Mouse (Mus musculus) CH12.LX (cell line): ENCODE measurements around the gene Klrd1. TPM values are rescaled to one million over a fixed set of nuclear protein-coding genes. Genes with fewer than 3 reads are reported as not detected.

Source experiments
- DNase-seq: peaks from one replicate; pipeline ENCODE4 v3.0.0-alpha.2; 2013; ENCODE audit errors: extremely low read depth
- H3K27ac ChIP-seq: 2 replicates; pipeline ENCODE4 v1.5.1; 2012; ENCODE audit warnings: low read depth, mild to moderate bottlenecking, control low read depth, moderate library complexity; ENCODE audit not compliant: insufficient read depth
- H3K27me3 ChIP-seq: replicated peaks from 2 replicates; pipeline ENCODE3; 2012; ENCODE audit warnings: inconsistent platforms
- H3K36me3 ChIP-seq, 2 experiments: replicated peaks in 1 of 2; 2 replicates each; pipeline versions ENCODE3 to v1.6.1; 2012; ENCODE audit warnings: inconsistent platforms in 1 of 2, low read length in 1 of 2, mild to moderate bottlenecking in 1 of 2, mixed read lengths in 1 of 2, moderate library complexity in 1 of 2; ENCODE audit not compliant: control insufficient read depth in 1 of 2, insufficient read depth in 1 of 2
- H3K4me1 ChIP-seq, 2 experiments: 2 replicates each; pipeline ENCODE4 v1.6.1; 2012; ENCODE audit warnings: inconsistent platforms in 1 of 2, moderate library complexity in 1 of 2; ENCODE audit not compliant: insufficient read depth in 2 of 2, control insufficient read depth in 1 of 2
- H3K4me2 ChIP-seq: 2 replicates; pipeline ENCODE4 v1.6.1; 2012; ENCODE audit warnings: low read depth, mild to moderate bottlenecking, control low read depth; ENCODE audit not compliant: poor library complexity, insufficient read depth, severe bottlenecking
- H3K4me3 ChIP-seq, 3 experiments: fragments of 150-350 bp in 1 of 3; sonication (generic) in 1 of 3; replicated peaks in 1 of 3; 2 replicates each; pipeline versions ENCODE3 to v1.5.1; 2011 to 2012; ENCODE audit warnings: low read depth in 2 of 3, low read length in 2 of 3, mild to moderate bottlenecking in 2 of 3, moderate library complexity in 2 of 3, control low read depth in 1 of 3, improper control_type of control experiment in 1 of 3, inconsistent platforms in 1 of 3, mixed read lengths in 1 of 3; ENCODE audit not compliant: poor library complexity in 1 of 3
- H3K79me2 ChIP-seq: replicated peaks from 2 replicates; pipeline ENCODE4 v1.6.1; 2012; ENCODE audit warnings: mild to moderate bottlenecking, moderate library complexity; ENCODE audit not compliant: control insufficient read depth, poor library complexity, insufficient read depth, severe bottlenecking; ENCODE audit errors: extremely low read depth
- H3K9ac ChIP-seq: 2 replicates; pipeline ENCODE4 v1.6.1; 2012; ENCODE audit warnings: low read depth, mild to moderate bottlenecking, control low read depth, moderate library complexity; ENCODE audit not compliant: insufficient read depth
- H3K9me3 ChIP-seq: replicated peaks from 2 replicates; pipeline ENCODE3; 2012; ENCODE audit warnings: low read length, inconsistent platforms, mixed read lengths
- BHLHE40 ChIP-seq: IDR thresholded peaks from 2 replicates; pipeline ENCODE4 v1.6.1; 2011; ENCODE audit warnings: mild to moderate bottlenecking, low read depth, low read length, improper control_type of control experiment
- CHD1 ChIP-seq: IDR thresholded peaks from 2 replicates; pipeline ENCODE4 v1.6.1; 2012; ENCODE audit warnings: low read depth, low read length, improper control_type of control experiment, inconsistent platforms
- CHD2 ChIP-seq: IDR thresholded peaks from 2 replicates; pipeline ENCODE4 v1.6.1; 2011; ENCODE audit warnings: low read length, improper control_type of control experiment
- CTCF ChIP-seq, 2 experiments: IDR thresholded peaks in 1 of 2; conservative IDR thresholded peaks in 1 of 2; 2 replicates each; pipeline ENCODE4 v1.5.1; 2011 to 2012; ENCODE audit warnings: low read depth in 2 of 2, low read length in 2 of 2, improper control_type of control experiment in 1 of 2, inconsistent platforms in 1 of 2, mild to moderate bottlenecking in 1 of 2, moderate library complexity in 1 of 2
- E2F4 ChIP-seq: IDR thresholded peaks from 2 replicates; pipeline ENCODE4 v1.6.1; 2011; ENCODE audit warnings: low read depth, low read length, improper control_type of control experiment; ENCODE audit not compliant: insufficient replicate concordance
- EP300 ChIP-seq: IDR thresholded peaks from 2 replicates; pipeline ENCODE4 v1.6.1; 2011; ENCODE audit warnings: low read length, improper control_type of control experiment
- ETS1 ChIP-seq: conservative IDR thresholded peaks from 2 replicates; pipeline ENCODE4 v1.6.1; 2012; ENCODE audit warnings: low read depth, mild to moderate bottlenecking, inconsistent platforms, low read length, improper control_type of control experiment, moderate library complexity
- IRF4 ChIP-seq: IDR thresholded peaks from 2 replicates; pipeline ENCODE4 v1.6.1; 2014; ENCODE audit warnings: low read depth, mild to moderate bottlenecking, inconsistent platforms, low read length, improper control_type of control experiment
- JUN ChIP-seq: IDR thresholded peaks from 2 replicates; pipeline ENCODE4 v1.6.1; 2011; ENCODE audit warnings: low read depth, mild to moderate bottlenecking, low read length, improper control_type of control experiment, moderate library complexity; ENCODE audit not compliant: insufficient read depth
- MAFK ChIP-seq: IDR thresholded peaks from 2 replicates; pipeline ENCODE4 v1.6.1; 2011; ENCODE audit warnings: low read length, improper control_type of control experiment; ENCODE audit not compliant: insufficient replicate concordance
- MAZ ChIP-seq: IDR thresholded peaks from 2 replicates; pipeline ENCODE4 v1.6.1; 2012; ENCODE audit warnings: low read depth, mild to moderate bottlenecking, inconsistent platforms, low read length, improper control_type of control experiment, moderate library complexity
- RAD21 ChIP-seq: IDR thresholded peaks from 2 replicates; pipeline ENCODE4 v1.6.1; 2011; ENCODE audit warnings: low read depth, mild to moderate bottlenecking, low read length, improper control_type of control experiment, moderate library complexity
- RCOR1 ChIP-seq: conservative IDR thresholded peaks from 2 replicates; pipeline ENCODE4 v1.6.1; 2012; ENCODE audit warnings: low read depth, mild to moderate bottlenecking, inconsistent platforms, low read length, improper control_type of control experiment
- SIN3A ChIP-seq: IDR thresholded peaks from 2 replicates; pipeline ENCODE4 v1.6.1; 2012; ENCODE audit warnings: low read length, improper control_type of control experiment, inconsistent platforms
- SMC3 ChIP-seq: IDR thresholded peaks from 2 replicates; pipeline ENCODE4 v1.6.1; 2011; ENCODE audit warnings: low read depth, low read length, improper control_type of control experiment
- TCF12 ChIP-seq: IDR thresholded peaks from 2 replicates; pipeline ENCODE4 v1.6.1; 2014; ENCODE audit warnings: low read depth, mild to moderate bottlenecking, inconsistent platforms, low read length, improper control_type of control experiment
- ZC3H11A ChIP-seq: IDR thresholded peaks from 2 replicates; pipeline ENCODE4 v1.6.1; 2012; ENCODE audit warnings: low read depth, mild to moderate bottlenecking, inconsistent platforms, low read length, improper control_type of control experiment
- dilution Hi-C: fragments of 300-500 bp; cut with MboI; formaldehyde crosslinking; loops from 2 replicates; pipeline ENCODE4 v1.14.3; 2020; ENCODE audit warnings: low sequenced_read_pairs; ENCODE audit not compliant: extremely low pct_unique_long_range_greater_than_20kb, extremely low pct_ligation_motif_present
- in situ Hi-C: fragments of 300-500 bp; cut with MboI; formaldehyde crosslinking; loops from 3 replicates; pipeline ENCODE4 v1.14.3; 2019; ENCODE audit warnings: low sequenced_read_pairs, low pct_ligation_motif_present, low pct_unique_long_range_greater_than_20kb, mixed read lengths
- polyA plus RNA-seq: library from polyadenylated mRNA; unstranded; fragments of >175 nt; gene quantifications from 2 replicates; pipeline ENCODE4 v1.2.1, GENCODE M21; 2012; ENCODE audit warnings: low read depth; ENCODE audit not compliant: insufficient read length
- total RNA-seq, 2 experiments: library from RNA; depleted of rRNA; stranded (reverse); fragments of 300-350 nt in 1 of 2; fragments of >200 nt in 1 of 2; gene quantifications; 2 replicates each; pipeline ENCODE4 v1.2.3; 2012 to 2014

Klrd1 gene
- total and polyA plus RNA-seq, 3 experiments: not detected

DNA sequence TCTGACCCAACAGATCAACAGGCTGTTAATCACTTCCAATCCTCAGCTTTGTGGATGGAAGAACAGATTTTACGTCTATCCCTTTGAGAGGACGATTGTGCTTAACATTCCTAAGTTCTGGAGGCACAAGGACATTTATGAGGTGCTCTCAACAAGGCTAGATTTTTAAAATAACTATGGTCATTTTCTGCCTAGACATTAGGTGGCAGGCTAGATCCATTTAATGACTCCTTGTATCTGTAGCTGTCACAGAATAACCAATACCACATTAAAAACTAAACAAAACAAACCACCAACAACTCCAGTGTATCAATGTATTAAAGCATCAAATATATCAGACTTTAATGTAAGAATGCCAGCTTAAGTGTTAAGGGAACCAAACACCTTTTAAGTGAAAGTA is 16.3 kb upstream of the Klrd1 start:
- no peaks in the 10 kb centered on the region for H3K79me2 ChIP-seq
- no peak overlapping the region; the same call in 1 of the 2 replicates for H3K4me2 ChIP-seq
- no peaks in the 10 kb centered on the region for H3K27me3 ChIP-seq
- H3K4me1 ChIP-seq: no peaks in the 10 kb centered on the region
- H3K9me3 ChIP-seq: no peaks in the 10 kb centered on the region
- no peaks in the 10 kb centered on the region for H3K36me3 ChIP-seq
- in situ Hi-C loops: loop anchor here (25.0 kb wide), 1 partner anchor 1787 kb away; the partner anchor contains the start of gene Styk1
- dilution Hi-C loops: no loop called here
- no peak for DNase-seq
- H3K9ac ChIP-seq: no peak overlapping the region
- no peak overlapping the region for H3K4me3 ChIP-seq
- H3K27ac ChIP-seq: no peak overlapping the region
- TF ChIP-seq CHD1 (no peak), E2F4 (no peak), EP300 (no peak), MAZ (no peak), CTCF (conservative IDR thresholded peaks at IDR 0.05 in 1 of 2, IDR thresholded peaks at IDR 0.05 in 1 of 2; ENCODE audit: low read depth in 2 of 2, low read length in 2 of 2) (peak in 1 of 2 experiments; percentile 70; a peak in 2 of 4 replicates), CHD2 (no peak), MAFK (no peak), RAD21 (peak; percentile 88), BHLHE40 (no peak), SMC3 (peak; percentile 47), ZC3H11A (0 out of 2 replicates have a peak, but pooled peaks have one; percentile 6)

DNA sequence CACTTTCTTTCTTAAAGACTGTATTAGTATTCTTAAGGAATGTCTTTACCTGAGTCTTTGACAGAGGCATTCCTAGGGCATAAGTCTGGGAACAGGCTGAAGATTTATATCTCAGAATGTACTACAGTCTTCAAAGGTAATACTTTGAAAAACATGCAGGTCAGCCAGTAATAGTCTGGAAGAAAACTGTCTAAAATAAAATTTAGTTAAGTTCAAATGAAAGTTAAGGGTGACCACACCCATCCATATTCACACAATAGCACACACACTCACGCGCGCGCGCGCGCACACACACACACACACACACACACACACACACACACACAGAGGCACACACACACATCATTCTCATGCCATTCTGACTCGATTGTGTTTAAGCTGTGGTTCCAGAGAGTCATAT is 14.0 kb upstream of the Klrd1 start, which contains the start of gene Klre1:
Gene Klre1 (plus strand): TSS at position 301 of the 400 bp plus-strand sequence.
- dilution Hi-C loops (no loop called here), in situ Hi-C loops (loop anchor here (25.0 kb wide), 1 partner anchor 1785 kb away; the partner anchor contains the start of gene Styk1)
- TF ChIP-seq IRF4: no peak
- TF ChIP-seq JUN: no peak
- TF ChIP-seq ETS1: no peak
- TF ChIP-seq TCF12: no peak
- TF ChIP-seq RCOR1: no peak
- TF ChIP-seq SIN3A: no peak
- TF ChIP-seq ZC3H11A: no peak

More for the DNA sequence above, 14.0 kb upstream of the Klrd1 start, which contains the start of gene Klre1:
- no peak within 1 kb of the TSS for H3K4me2 ChIP-seq
- no peaks in the 10 kb centered on the region for H3K79me2 ChIP-seq
- H3K27ac ChIP-seq: no peak within 1 kb of the TSS
- H3K27me3 ChIP-seq: no peaks in the 10 kb centered on the region
- no peak for DNase-seq
- H3K9me3 ChIP-seq: no peaks in the 10 kb centered on the region
- no peaks in the 10 kb centered on the region for H3K4me1 ChIP-seq
- no peaks in the 10 kb centered on the region for H3K36me3 ChIP-seq
- no peak within 1 kb of the TSS for H3K9ac ChIP-seq
- H3K4me3 ChIP-seq: no peak within 1 kb of the TSS
